Mouse (Mus musculus) layer of hippocampus, postnatal 36 days (tissue): ENCODE data around the gene Jade2. TPM values are rescaled to one million over a fixed set of nuclear protein-coding genes. Genes with fewer than 3 reads are reported as not detected.

Experiments
- DNase-seq, 2 experiments: peaks; one replicate each; pipeline ENCODE4 v3.0.0; 2022
- total RNA-seq, 2 experiments: library from RNA; stranded (reverse); gene quantifications; 2 replicates each; pipeline ENCODE4 v1.2.3; 2021

Jade2 gene
- total RNA-seq, 2 experiments from 2014 or later = 36.0 to 36.5 TPM

DNA sequence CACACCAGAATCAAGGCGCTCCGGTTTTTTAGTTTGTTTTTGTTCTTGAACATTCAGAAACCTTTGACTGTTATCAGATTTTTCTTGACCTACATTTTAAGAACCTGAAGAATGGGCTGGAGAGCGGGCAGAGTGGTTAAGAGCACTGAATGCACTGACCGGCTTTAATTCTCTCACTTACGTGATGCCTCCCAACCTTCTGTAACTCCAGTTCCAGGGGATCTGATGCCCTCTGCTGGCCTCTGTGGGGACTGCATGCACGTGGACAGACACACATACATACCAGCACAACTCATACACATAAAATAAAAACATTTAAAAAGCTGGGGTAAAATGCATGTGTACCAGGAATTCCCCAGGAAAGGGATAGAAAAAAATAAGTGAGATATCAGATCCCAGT, 71.5 kb downstream of the Jade2 start:
- DNase-seq = no peak

DNA sequence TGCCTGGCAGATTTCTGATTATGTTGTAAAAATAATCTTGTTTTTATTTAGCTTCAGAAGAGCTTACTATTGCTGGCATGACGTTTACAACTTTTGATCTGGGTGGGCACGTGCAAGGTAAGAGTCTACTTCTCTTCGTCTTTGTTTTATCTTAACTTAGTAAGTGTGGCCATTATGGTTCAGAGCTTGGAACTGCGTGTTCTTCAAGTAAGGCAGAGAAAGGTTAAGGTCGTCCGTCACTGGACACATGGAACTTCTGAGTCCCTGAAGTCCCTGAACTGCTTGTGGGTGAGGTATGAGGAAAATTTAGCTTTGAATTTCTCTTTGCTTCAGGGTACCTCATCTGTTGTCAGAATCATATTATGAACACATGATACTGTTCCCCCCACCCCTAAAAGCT, 74.7 kb downstream of the Jade2 start:
- DNase-seq = no peak

DNA sequence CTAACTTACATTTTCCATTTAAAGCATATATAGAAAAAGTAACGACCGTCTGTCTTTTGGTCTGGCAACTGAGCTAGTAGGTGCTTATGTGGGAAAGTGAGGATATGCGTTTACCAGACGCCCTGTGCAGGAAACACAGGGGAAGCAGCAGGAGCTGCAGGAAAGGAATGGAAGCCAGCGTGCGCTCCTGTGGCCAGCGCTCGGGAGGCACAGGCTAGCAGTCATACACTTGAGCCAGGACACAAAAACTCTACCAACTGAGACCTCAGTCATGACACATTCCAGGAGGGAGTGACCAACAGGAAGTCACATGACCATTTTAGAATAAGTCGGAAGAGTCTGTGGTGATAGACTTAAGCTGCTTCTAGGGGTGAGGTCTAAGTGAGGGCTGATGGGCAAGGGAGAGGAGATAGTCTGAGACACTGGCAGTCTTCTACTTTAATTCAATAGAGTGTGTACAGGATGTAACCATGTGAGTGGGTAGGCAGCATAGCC, 76.6 kb downstream of the Jade2 start:
- no peak for DNase-seq

DNA sequence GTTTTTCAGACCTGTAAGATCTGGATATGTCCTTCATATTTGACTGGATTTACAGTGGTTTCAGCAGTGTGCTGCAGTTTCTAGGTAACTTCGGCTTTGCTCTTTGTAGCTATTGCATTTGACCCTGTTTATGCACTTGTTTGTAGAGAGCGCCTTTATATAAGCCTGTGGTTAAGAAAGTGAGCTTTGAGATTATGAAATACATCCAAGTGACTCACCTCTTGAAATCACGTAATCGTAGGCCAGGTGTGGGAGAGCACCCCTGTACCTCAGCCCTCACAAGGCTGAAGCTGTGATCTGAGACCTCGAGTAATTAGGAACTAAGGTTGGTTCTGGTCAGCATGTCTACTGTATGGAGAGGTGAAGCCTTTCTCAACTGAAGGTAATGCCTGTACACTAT, 80.0 kb downstream of the Jade2 start:
- no peak for DNase-seq

DNA sequence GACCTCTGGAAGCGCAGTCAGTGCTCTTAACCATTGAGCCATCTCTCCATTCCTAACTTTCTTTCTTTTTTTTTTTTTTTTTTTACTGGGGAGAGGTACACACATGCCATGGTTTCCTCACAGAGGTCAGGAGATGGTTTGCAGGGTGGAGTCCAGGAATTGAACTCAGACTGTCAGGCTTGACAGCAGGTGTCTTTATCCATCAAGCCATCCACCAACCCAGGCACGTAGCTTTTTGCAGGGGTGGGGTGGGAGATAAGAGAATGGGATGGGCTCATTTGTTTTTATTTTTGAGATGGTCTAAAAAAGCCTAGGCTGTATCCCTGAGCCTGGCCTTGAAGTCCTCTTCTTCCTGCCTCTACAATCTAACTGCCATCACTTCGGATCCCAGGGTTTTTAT, 81.9 kb downstream of the Jade2 start:
- no peak for DNase-seq

DNA sequence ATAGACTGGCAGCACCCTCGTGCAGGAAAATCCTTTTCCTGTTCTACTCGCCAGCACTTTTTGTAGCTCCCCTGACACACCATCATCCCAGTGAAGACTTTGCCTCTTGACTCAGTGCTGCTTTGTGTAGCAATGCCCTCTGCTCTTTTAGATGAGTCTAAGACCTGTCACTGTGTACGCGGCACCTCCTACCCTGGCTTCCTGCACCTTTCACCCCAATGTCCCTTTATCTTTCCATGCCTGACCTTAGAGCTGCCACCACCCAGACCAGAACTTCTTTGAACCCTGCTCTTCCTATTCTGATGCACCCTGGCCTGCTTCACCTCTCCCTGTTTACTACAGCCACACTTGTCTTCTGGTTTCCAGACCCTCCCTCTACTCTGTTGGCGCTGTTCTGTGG, 89.2 kb downstream of the Jade2 start:
- DNase-seq = no peak

DNA sequence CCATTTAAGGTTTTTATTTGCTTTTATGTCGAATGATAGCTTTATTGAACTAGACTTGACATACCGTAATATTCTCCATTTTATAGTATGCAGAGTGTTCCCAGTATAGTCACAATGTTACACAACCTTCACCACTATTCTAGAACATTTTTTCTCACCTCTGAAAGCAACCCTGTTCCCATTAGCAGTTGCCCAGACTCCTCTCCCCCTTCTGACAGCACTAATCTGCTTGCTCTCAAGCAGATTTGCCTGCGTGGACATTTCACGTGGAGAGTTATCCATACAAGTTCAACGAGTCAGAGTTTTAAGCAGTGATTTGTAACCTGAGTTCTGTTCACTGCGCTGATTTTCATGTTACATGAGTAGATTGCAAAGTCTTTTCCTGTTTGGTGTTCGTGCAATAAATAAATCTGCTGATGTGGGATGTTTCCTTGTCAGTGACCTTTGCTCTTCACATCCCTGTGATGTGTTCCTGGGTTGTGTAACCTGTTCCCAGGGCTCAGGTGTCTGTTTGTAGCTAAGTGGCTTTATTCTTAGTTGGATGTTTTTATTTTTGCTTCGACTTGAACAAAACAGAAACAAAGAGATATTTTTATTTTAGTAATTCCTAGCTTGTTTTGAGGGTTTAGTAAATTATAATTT, 89.8 kb downstream of the Jade2 start:
- DNase-seq = no peak

DNA sequence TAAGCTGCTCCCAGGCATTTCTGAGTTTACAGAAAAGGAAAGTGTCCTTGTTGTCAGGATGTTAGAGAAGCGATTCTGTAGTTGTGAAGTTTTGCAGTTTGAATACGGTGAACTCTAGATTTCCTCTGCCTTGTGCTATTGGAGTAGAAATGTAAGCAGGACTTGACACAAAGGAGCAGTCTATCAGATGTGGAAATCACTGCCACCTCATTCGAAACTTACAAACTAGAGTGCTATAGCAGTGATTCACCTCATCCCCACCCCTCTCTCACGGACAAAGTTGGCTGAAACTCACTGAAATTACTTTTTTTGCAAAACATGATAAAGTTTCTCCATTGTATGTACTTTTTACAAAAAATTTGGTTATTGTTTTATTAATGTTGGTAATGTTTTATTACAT, 92.6 kb downstream of the Jade2 start:
- DNase-seq = no peak

DNA sequence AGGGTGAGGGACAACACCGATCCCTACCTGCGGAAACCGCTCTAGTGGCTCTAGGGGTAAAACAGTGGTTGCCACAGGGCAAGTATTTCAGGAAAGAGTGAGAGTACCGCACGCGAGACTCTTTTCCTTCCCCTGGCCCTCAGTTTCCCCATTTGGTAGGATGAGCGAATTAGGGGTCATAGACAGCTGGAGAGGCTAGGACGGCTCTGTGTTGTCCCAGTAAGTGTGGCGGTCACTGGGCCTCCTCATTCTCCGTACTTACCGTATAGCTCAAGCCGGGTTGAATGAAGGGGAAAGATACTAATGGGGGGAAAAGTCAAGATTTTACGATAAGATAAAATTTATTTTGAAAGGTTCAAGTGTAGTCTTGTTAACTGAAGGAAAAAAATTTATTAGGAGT, 93.5 kb downstream of the Jade2 start:
- no peak for DNase-seq

Other genes with a start within 250 kb of the Jade2 start
- gene Nhp2, start 237.9 kb downstream of the Jade2 start, total RNA-seq = 10 to 100 TPM; 41.8 to 45.5 TPM
- gene Rmnd5b, start 221.8 kb downstream of the Jade2 start, total RNA-seq = 10 to 100 TPM; 60.0 to 62.6 TPM
- 10 to 100 TPM; 12.4 to 12.6 TPM for gene N4bp3, start 206.8 kb downstream of the Jade2 start, total RNA-seq
- gene D930048N14Rik, start 206.7 kb downstream of the Jade2 start, total RNA-seq = 1 to 10 TPM; 1.5 to 1.9 TPM
- gene 0610009B22Rik, start 168.8 kb downstream of the Jade2 start, total RNA-seq = 10 to 100 TPM; 41.1 to 43.6 TPM
- gene Sec24a, start 94.0 kb downstream of the Jade2 start, total RNA-seq = 10 to 100 TPM; 18.4 to 23.0 TPM
- 10 to 100 TPM; 65.6 to 77.6 TPM for gene Sar1b, start 94.0 kb downstream of the Jade2 start, total RNA-seq
- 10 to 100 TPM; 32.7 to 33.4 TPM for gene Cdkn2aipnl, start 110.0 kb upstream of the Jade2 start, total RNA-seq
- 100 to 1,000 TPM; 205 to 208 TPM for gene Ube2b, start 143.1 kb upstream of the Jade2 start, total RNA-seq
- gene Cdkl3, start 146.6 kb upstream of the Jade2 start, total RNA-seq = 10 to 100 TPM; 15.0 to 19.8 TPM
- gene Ppp2ca, start 241.0 kb upstream of the Jade2 start, total RNA-seq = 100 to 1,000 TPM; 112 to 117 TPM